Mouse (Mus musculus) E14TG2a.4 (cell line): ENCODE results near the gene Ndufab1.
A peak's percentile ranks its signal among the peaks of the same experiment; 100 is the strongest.

Experiments
- H3K27me3 ChIP-seq: 2 replicates; pipeline ENCODE4 v1.6.1; 2014; ENCODE audit warnings: low read length, control low read depth; ENCODE audit not compliant: insufficient read depth
- H3K36me3 ChIP-seq: 2 replicates; pipeline ENCODE4 v1.6.1; 2014; ENCODE audit warnings: low read length, control low read depth; ENCODE audit not compliant: insufficient read depth
- H3K4me1 ChIP-seq: replicated peaks from 2 replicates; pipeline ENCODE4 v1.6.1; 2014; ENCODE audit warnings: low read depth, low read length, control low read depth
- H3K4me3 ChIP-seq: replicated peaks from 2 replicates; pipeline ENCODE4 v1.5.1; 2014; ENCODE audit warnings: mild to moderate bottlenecking, low read length
- H3K9me3 ChIP-seq: 2 replicates; pipeline ENCODE4 v1.6.1; 2014; ENCODE audit warnings: low read length, control low read depth
- CTCF ChIP-seq: conservative IDR thresholded peaks from 2 replicates; pipeline ENCODE4 v1.5.1; 2014; ENCODE audit warnings: low read length
- NANOG ChIP-seq: IDR thresholded peaks from 2 replicates; pipeline ENCODE4 v1.6.1; 2014; ENCODE audit warnings: borderline replicate concordance, low read length, mixed read lengths
- POU5F1 ChIP-seq: IDR thresholded peaks from 2 replicates; pipeline ENCODE4 v1.6.1; 2014; ENCODE audit warnings: low read length, borderline replicate concordance

Ndufab1 gene

DNA sequence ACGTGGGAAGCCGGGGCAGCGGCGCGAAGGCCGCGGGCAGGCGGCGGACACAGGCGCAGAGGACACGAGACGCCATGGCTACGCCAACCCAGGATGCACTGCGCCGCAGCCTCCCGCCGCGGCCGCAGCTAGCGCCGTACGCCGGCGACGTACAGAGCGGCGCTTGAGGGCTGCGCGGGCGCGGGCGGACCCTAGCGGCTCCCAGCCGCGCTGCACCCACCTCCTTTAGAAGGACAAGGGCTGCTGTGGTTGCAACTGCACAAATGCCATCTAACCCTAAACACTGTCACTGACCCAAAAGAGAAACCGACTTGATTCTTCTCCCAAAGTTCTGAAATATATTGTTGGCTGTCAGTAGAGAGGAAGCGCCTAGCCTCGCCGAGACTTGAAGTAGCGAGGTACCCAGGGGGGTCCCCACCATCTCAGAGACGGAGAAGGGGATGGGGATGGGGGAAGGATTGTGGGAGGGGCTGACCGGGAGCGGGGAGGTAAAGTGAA is at the start of gene Ndufab1:
Ndufab1 (minus strand) TSS at position 140 of the 498 bp plus-strand sequence.
- Histone ChIP-seq H3K36me3 (peaks cover 32% of the 10 kb centered on the region), H3K4me3 (peak within 1 kb of the TSS; percentile 89), H3K9me3 (no peaks in the 10 kb centered on the region), H3K27me3 (no peaks in the 10 kb centered on the region), H3K4me1 (peaks cover 33% of the 10 kb centered on the region)
- TF ChIP-seq NANOG = no peak
- TF ChIP-seq CTCF = 0 out of 2 replicates have a peak, but pooled peaks have one; percentile 5

GRCm38 (mm10) chr7:122140991-122141390 is 39.3 kb upstream of the Ndufab1 start:
- Histone ChIP-seq H3K9me3 (no peaks in the 10 kb centered on the region), H3K4me3 (no peak overlapping the region), H3K36me3 (peaks cover 95% of the 10 kb centered on the region), H3K4me1 (no peaks in the 10 kb centered on the region), H3K27me3 (no peaks in the 10 kb centered on the region)
- no peak for TF ChIP-seq POU5F1
- no peak for TF ChIP-seq CTCF
- no peak for TF ChIP-seq NANOG

- Histone ChIP-seq H3K36me3 (peaks cover 89% of the 10 kb centered on the region), H3K4me3 (no peak overlapping the region), H3K9me3 (no peaks in the 10 kb centered on the region), H3K4me1 (peaks cover 8% of the 10 kb centered on the region), H3K27me3 (no peaks in the 10 kb centered on the region)
- TF ChIP-seq CTCF (no peak), NANOG (no peak)
Observed at GRCm38 (mm10) chr7:122138190-122138589, 36.5 kb upstream of the Ndufab1 start.

DNA sequence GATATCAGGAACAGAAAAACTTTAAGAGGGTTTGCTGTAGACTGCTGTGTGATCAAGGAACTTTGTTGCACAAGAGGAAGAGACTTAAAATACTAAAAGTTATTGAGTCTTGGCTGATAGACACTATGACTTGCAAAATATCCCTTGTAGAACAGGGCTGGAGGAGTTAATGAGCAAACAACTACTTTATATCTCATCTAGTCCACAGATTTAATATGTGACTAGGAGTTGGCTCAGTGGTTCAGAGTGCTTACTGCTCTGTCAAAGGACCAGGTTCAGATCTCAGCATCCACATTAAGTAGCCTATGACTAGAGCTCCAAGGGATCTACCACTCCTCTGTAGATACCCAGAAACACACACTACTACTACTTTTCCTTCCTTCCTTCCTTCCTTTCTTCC is 35.4 kb upstream of the Ndufab1 start:
- Histone ChIP-seq H3K36me3 (peaks cover 78% of the 10 kb centered on the region), H3K9me3 (no peaks in the 10 kb centered on the region), H3K27me3 (no peaks in the 10 kb centered on the region), H3K4me3 (no peak overlapping the region), H3K4me1 (peaks cover 8% of the 10 kb centered on the region)
- no peak for TF ChIP-seq CTCF
- TF ChIP-seq POU5F1 = no peak
- TF ChIP-seq NANOG = no peak

DNA sequence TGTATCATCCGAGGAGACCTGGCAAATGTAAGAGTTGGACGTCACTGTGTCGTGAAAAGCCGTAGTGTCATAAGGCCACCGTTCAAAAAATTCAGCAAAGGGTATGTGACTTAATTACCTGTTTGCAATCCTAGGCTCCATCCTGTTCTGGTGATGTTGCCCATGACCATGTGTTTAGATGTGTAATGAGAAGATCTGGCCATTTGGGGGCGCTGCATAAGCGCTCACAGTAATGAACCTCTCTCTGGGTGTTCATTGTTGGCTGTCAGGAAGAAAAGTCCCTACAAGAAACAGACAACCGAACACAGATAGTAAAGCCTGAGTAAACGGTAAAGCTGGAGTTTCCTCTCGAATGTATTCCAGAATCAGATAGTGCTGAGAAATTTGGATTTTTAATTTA is 33.4 kb upstream of the Ndufab1 start:
- TF ChIP-seq CTCF (peak; percentile 73), POU5F1 (no peak), NANOG (no peak)
- H3K36me3 ChIP-seq = peaks cover 62% of the 10 kb centered on the region
- no peak overlapping the region for H3K4me3 ChIP-seq
- no peaks in the 10 kb centered on the region for H3K9me3 ChIP-seq
- H3K4me1 ChIP-seq = peaks cover 21% of the 10 kb centered on the region
- no peaks in the 10 kb centered on the region for H3K27me3 ChIP-seq

GRCm38 (mm10) chr7:122133338-122133625 is 31.6 kb upstream of the Ndufab1 start:
- Histone ChIP-seq H3K4me3 (peak overlapping the region; percentile 97), H3K36me3 (peaks cover 62% of the 10 kb centered on the region), H3K27me3 (no peaks in the 10 kb centered on the region), H3K4me1 (peaks cover 21% of the 10 kb centered on the region), H3K9me3 (no peaks in the 10 kb centered on the region)
- TF ChIP-seq NANOG = no peak
- no peak for TF ChIP-seq CTCF
- TF ChIP-seq POU5F1 = no peak

GRCm38 (mm10) chr7:122132497-122133337 is 31.0 kb upstream of the Ndufab1 start, which contains the start of the genes Palb2 and Dctn5:
Gene Palb2, minus strand, starts transcription at chr7:122132985.
Gene Dctn5, plus strand, starts transcription at chr7:122133041.
- Histone ChIP-seq H3K9me3 (no peaks in the 10 kb centered on the region), H3K27me3 (no peaks in the 10 kb centered on the region), H3K4me1 (peaks cover 21% of the 10 kb centered on the region), H3K36me3 (peaks cover 62% of the 10 kb centered on the region), H3K4me3 (peak within 1 kb of the TSS; percentile 97)
- no peak for TF ChIP-seq POU5F1
- TF ChIP-seq CTCF = no peak
- no peak for TF ChIP-seq NANOG

- Histone ChIP-seq H3K9me3 (no peaks in the 10 kb centered on the region), H3K4me1 (peaks cover 21% of the 10 kb centered on the region), H3K27me3 (no peaks in the 10 kb centered on the region), H3K36me3 (peaks cover 63% of the 10 kb centered on the region), H3K4me3 (peak overlapping the region; percentile 97)
- TF ChIP-seq NANOG (no peak), CTCF (no peak), POU5F1 (no peak)
Observed at GRCm38 (mm10) chr7:122131834-122132233, 30.1 kb upstream of the Ndufab1 start.

DNA sequence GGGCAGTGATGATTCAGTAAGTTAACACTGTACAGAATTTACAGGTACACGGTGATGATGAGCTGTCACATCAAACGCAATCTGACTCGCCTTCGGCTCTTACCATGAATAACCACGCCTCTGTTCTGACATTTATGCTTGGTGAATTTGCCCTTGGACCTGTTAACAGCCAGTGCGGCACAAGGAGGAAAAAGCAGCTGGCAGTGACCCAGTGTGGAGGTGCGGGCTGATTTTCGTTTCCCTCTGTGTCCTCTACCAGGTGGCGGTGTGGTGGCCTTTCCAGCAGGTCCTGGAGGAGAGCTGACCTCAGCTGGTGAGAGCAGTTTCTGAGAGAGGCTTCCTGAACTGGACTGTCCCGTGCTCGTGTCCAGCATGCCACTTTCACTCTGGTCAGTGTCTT is 25.3 kb upstream of the Ndufab1 start:
- TF ChIP-seq CTCF (no peak), POU5F1 (no peak)
- H3K27me3 ChIP-seq = no peaks in the 10 kb centered on the region
- H3K4me1 ChIP-seq = peaks cover 12% of the 10 kb centered on the region

More for the DNA sequence above, 25.3 kb upstream of the Ndufab1 start:
- Histone ChIP-seq H3K36me3 (peaks cover 83% of the 10 kb centered on the region), H3K4me3 (no peak overlapping the region), H3K9me3 (no peaks in the 10 kb centered on the region)
